Mouse (Mus musculus) embryo, embryonic 11 days (tissue): ENCODE results near the gene Cacnb1.

ENCODE experiments used
- DNase-seq: peaks from one replicate; pipeline ENCODE4 v3.0.0-alpha.2; 2015

The Cacnb1 gene

GRCm38 (mm10) chr11:98022555-98023371, at the start of gene Cacnb1:
Gene Cacnb1, minus strand, starts transcription at chr11:98023034.
- peak; percentile 92 for DNase-seq

GRCm38 (mm10) chr11:98067255-98067654, 44.4 kb upstream of the Cacnb1 start:
- no peak for DNase-seq

- DNase-seq: no peak
Observed at GRCm38 (mm10) chr11:98066201-98066600, 43.4 kb upstream of the Cacnb1 start.

DNA sequence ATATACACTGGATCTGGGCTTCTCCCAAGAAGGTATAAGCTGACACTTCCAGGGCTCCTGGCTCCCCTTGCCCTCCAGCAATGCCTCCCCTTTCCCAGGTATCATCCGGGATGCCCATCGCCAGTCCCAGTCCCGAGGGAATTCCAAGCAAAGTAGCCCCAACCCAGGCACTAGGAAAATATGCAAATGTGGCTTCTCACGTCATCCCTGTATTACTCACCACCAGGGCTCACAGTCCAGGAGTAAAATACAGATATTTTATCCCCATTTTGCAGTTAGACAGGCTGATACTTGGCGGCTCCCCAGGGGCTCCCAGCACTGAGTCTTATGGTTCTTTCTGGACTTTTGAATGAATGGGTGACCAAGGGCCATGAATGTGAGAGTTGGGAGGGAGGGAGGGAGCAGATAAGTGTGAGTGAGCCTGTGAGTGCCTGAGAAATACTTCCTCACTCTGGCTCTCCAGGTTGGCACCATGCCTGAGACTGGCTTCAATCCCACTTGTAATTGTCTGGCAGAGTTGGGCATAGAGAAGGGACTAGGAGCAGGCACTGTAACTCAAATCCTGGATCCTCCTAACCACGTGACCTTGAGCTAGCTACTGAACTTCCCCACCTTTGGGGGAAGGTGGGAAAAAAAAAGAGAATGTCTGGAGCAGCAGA, 39.2 kb upstream of the Cacnb1 start:
- DNase-seq: no peak

DNA sequence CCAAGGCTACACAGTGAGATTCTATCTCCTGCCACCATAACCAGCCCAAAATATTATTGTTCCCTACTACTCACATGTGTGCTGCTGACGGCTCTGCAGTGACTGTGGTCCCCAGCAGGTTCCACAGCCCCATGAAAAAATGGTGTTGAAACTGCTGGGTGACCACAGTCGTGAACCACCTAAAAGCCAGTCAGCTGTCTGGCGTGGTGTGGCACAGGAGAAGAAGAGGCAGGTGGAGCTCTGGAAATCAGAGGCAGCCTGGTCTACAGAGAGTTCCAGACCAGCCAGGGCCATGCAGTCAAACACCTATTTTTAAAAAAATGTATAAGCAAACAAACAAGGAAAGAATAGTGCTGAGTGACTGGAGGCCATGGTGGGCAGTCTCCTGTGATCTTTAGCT, 38.6 kb upstream of the Cacnb1 start:
- no peak for DNase-seq

GRCm38 (mm10) chr11:98060104-98060692, 37.4 kb upstream of the Cacnb1 start:
- DNase-seq: no peak

DNA sequence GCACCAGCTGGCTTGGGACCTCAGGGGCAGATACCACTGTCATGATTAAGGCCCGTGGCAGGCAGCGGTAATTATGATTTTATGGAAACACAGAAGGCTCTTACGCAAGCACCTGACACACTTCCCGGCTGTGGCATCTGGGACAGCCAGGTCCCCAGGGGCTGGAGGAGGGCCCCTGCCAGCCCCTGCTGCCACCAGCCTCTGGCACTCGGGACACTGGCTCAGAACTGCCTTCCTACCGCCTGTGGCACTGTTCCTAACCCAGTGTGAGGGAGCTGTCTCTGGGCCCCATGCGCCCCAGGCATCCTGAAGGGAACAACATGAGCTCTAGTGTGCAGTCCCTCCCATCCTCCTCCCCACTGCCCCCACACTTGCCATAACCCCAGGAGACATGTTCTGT, 36.8 kb upstream of the Cacnb1 start:
- no peak for DNase-seq

GRCm38 (mm10) chr11:98057998-98058397, 35.2 kb upstream of the Cacnb1 start:
- DNase-seq: no peak

GRCm38 (mm10) chr11:98057466-98057865, 34.6 kb upstream of the Cacnb1 start:
- no peak for DNase-seq

- DNase-seq: peak; percentile 93
Observed at GRCm38 (mm10) chr11:98052989-98053834, 30.4 kb upstream of the Cacnb1 start, which contains the start of gene Stac2. Gene Stac2, minus strand, starts transcription at chr11:98053462.

DNA sequence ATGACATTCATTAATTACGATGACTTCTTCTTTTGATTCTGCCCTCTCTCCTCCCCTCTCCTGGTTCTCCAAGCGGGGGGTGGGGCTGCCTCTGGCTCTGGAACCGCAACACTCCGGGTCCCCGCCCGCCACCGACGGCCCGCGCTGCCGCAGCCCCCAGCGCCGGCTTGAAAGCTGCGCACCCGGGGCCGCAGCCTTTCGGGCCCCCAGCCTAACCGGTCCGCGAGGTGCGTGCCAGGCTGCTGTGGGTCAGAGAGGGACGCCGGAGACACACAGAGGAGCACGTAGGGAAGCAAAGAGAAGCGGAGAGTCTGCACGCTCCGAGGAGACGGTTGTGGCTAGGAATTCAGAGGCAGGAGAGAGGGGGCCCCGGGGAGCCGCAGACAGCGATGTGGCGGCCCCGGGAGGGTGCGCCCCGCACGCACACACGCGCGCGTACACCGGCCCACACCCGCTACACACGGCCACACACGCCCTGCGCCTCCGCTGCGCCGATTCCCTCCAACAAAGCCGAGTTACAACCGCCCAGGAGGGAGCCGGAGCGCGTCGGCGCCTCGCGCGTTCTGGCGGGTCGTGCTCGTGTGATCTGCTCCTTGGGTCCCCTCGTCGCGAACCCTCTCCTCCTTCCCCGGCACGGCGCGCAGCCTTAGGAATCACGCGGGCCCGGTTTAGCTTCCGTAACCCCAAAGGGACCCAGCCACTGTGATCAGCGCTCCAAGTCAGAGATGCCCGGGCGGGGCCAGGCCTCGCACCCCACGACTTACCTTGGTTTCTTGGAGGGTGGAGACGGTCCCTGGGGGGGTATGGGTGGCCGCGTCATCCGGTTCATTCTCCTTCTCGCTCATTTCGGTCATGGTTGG, 29.5 kb upstream of the Cacnb1 start:
- DNase-seq: peak; percentile 57

- peak; percentile 17 for DNase-seq
Observed at GRCm38 (mm10) chr11:98051611-98052128, 28.8 kb upstream of the Cacnb1 start.

GRCm38 (mm10) chr11:98050940-98051339, 28.1 kb upstream of the Cacnb1 start:
- DNase-seq: no peak

GRCm38 (mm10) chr11:98050520-98050815, 27.6 kb upstream of the Cacnb1 start:
- DNase-seq: no peak

DNA sequence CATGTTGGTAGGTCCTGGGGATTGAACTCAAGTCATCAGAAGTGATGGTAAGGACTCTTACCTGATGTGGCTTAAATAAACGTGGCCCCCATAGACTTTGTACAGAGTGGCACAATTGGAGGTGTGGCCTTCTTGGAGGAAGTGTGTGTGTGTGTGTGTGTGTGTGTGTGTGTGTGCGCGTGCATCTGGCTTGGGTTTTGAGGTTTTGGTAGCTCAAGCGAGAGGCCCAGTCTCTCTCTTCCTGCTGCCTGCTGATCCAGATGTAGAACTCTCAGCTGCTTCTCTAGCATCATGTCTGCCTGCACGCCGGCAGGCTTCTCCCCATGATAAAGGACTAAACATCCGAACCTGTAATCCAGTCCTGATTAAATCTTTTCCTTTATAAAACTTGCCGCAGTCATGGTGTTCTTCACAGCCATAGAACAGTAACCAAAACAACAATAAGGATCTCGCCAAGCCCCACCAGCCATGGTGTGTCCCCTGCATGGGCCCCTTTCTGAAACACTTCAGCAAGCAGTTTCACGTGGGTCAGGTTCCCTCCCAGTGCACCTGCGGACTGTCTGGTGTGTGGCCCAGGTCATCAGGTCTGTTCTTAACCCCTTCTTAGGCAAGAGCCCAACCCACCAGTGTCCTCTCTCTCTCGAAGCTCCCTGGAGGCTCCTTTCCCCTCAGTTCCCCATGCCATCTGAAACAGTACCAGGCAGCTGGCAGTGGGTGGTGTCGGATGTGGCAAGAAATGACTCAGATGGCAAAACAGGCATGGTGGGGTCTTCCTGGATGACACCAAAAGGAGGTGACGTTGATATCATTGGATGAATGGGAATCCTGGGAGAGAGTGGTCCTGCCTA, 27.1 kb upstream of the Cacnb1 start:
- no peak for DNase-seq

- DNase-seq: no peak
Observed at GRCm38 (mm10) chr11:98047745-98048144, 24.9 kb upstream of the Cacnb1 start.

DNA sequence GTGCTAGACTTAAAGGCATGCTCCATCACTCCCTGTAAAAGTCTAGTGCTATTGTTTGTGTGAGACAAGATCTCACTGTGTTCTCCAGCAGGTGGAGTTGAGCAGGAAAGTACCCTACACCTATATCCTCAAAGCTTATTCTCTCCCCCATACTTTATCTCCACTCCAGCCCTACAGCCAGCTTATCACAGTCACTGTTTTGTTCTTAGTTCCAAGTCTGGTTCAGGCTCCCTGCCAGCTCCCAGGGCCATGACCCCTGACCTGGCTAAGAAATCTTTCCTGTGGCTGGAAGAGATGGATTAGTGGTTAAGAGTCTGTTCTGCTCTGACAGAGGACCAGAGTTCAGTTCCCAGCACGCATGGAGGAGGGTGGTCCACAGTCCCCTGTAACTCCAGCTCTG, 23.6 kb upstream of the Cacnb1 start:
- DNase-seq: no peak

DNA sequence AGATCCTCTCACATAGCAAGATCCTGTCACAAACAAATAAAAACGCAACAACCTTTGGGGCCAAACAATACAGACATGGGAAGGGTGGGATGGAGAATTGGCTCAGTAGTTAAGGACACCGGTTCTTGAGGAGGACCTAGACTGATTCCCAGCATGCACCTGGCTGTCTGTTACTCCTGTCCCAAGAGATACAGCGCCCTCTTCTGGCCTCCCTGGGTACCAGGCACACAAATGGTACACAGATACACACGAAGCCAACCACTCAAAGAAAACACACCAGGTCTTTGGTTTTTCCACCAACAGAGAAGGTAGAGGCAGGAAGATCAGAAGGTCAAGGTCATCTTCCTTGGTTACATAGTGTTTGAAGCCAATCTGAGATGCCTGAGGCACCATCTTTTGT, 22.8 kb upstream of the Cacnb1 start:
- DNase-seq: no peak

- no peak for DNase-seq
Observed at GRCm38 (mm10) chr11:98044074-98044473, 21.2 kb upstream of the Cacnb1 start.

DNA sequence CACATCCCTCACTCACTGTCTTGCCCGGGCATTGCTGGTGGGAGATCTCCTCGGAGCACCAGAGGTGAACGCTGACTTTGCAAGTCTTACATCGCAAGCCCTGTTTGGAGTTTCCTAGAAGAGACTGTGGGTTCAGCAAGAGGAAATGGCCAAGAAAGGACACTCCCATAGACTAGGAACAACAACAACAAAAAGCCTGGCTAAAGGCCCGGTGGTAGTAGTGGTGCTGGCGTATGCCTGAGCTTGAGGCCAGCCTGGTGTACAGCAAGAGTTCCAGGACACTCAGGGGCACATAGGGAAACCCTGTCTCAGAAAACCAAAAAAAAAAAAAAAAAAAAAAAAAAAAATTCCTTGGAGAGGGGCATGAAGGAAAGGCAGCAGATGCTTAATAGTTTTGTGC, 19.9 kb upstream of the Cacnb1 start:
- DNase-seq: no peak

- DNase-seq: no peak
Observed at GRCm38 (mm10) chr11:98040975-98041374, 18.1 kb upstream of the Cacnb1 start.
